ENCODE assay signal across 8 mouse cellular contexts in the genomic region with DNA sequence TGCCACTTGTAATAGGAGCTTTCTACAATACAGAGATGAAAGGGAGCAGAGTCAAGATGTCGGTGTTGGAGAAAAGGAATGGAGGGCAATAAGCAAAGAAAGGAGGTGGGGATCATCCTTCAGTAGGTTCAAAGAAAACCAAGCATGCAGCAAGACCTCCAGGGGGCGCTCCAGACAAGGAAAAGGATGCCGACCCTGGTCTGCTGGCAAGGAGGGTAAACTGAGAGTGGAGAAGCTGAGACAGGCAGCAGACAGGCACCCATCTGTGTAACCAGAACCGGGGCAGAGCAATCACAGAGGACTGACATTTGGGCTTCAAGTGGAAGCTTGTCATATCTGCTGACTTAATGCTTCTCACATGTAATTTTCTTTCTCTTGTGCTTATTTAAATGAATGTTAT. TPM values are rescaled to one million over a fixed set of nuclear protein-coding genes. Genes with fewer than 3 reads are reported as not detected.
DNase-seq lines count a peak whose midpoint lies in the region; ATAC-seq and TF ChIP-seq lines count a peak whose summit lies in the region.

No protein-coding gene starts in this region.

- 8% methylated on average over 4 of the region's 4 CpGs for WGBS in embryonic facial prominence, embryonic 10.5 days
- WGBS in limb, embryonic 14.5 days, result 0% methylated on average over 4 of the region's 4 CpGs

- DNase-seq in layer of hippocampus, adult 11-12 months (ENCODE audit: low spot score), result peak; percentile 54
- no peak for DNase-seq in layer of hippocampus, adult 9-10 months (ENCODE audit: low spot score)
- peak; percentile 74 for DNase-seq in adrenal gland, adult 2 months
- peak; percentile 83 for DNase-seq in embryonic facial prominence, embryonic 10.5 days (ENCODE audit: low spot score)
- DNase-seq in heart, postnatal 36 days, result peak; percentile 11 to 38
- peak; percentile 54 for DNase-seq in limb, embryonic 14.5 days (ENCODE audit: low spot score)
- DNase-seq in right cerebral cortex, adult 18-20 months, result peak; percentile 32

- H3K27me3 ChIP-seq in embryonic facial prominence, embryonic 10.5 days (replicated peaks; ENCODE audit: low read depth, poor library complexity, severe bottlenecking), result no peaks in the 10 kb centered on the region
- H3K27me3 ChIP-seq in limb, embryonic 14.5 days (ENCODE audit: control insufficient read depth, insufficient read depth, low read length), result no peaks in the 10 kb centered on the region

- ATAC-seq in limb, embryonic 14.5 days (ENCODE audit: low FRiP score, low read depth), result no peak
- ATAC-seq in activated CD4-positive, CD25-positive, alpha-beta regulatory T cell, adult 4 months, result no peak

- no peak for TF ChIP-seq POLR2A in limb, embryonic 14.5 days (IDR thresholded peaks at IDR 0.05; ENCODE audit: borderline replicate concordance, extremely low read depth, insufficient read depth, insufficient read length)

- no peak overlapping the region for H3K9ac ChIP-seq in limb, embryonic 14.5 days (ENCODE audit: low read depth, low read length, severe bottlenecking)

- H3K4me3 ChIP-seq in embryonic facial prominence, embryonic 10.5 days, result no peak overlapping the region
- no peak overlapping the region for H3K4me3 ChIP-seq in limb, embryonic 14.5 days (replicated peaks; ENCODE audit: low read length)

- H3K27ac ChIP-seq in embryonic facial prominence, embryonic 10.5 days (replicated peaks), result no peak overlapping the region
- H3K27ac ChIP-seq in limb, embryonic 14.5 days (replicated peaks; ENCODE audit: low read depth, low read length), result no peak overlapping the region

- H3K4me1 ChIP-seq in embryonic facial prominence, embryonic 10.5 days, result no peaks in the 10 kb centered on the region
- H3K4me1 ChIP-seq in limb, embryonic 14.5 days (ENCODE audit: control insufficient read depth, insufficient read depth, low read length), result no peaks in the 10 kb centered on the region

- H3K36me3 ChIP-seq in embryonic facial prominence, embryonic 10.5 days (replicated peaks), result no peaks in the 10 kb centered on the region
- no peaks in the 10 kb centered on the region for H3K36me3 ChIP-seq in limb, embryonic 14.5 days (ENCODE audit: control insufficient read depth, insufficient read depth, low read length)

- H3K9me3 ChIP-seq in embryonic facial prominence, embryonic 10.5 days, result no peaks in the 10 kb centered on the region
- no peaks in the 10 kb centered on the region for H3K9me3 ChIP-seq in limb, embryonic 14.5 days (ENCODE audit: control insufficient read depth, low read length)

- intact Hi-C loops in heart, postnatal 36 days (cut with DNase I), result loop anchor here (5.0 kb wide), 1 partner anchor 62 kb away; no protein-coding TSS in a partner anchor

- H3K4me2 ChIP-seq in limb, embryonic 14.5 days (replicated peaks; ENCODE audit: low read depth, low read length, severe bottlenecking), result no peak overlapping the region

RNA-seq across cellular contexts. Expression of gene Hao2, which starts 22.6 kb away (rescaled TPM):
- total RNA-seq in adrenal gland, adult 2 months (2021), result 100 to 1,000 TPM; 211 to 479 TPM
- polyA plus RNA-seq in adrenal gland, adult 2 months (2012; rRNA removed), result 8.8 and 10.9 TPM in 2 replicates
- polyA plus RNA-seq in embryonic facial prominence, embryonic 10.5 days (2016; fragmentation: Nextera tagmentation; extraction: Ambion mirVana), result not detected in 2 replicates
- not detected for total RNA-seq in heart, postnatal 36 days (2021)
- polyA plus RNA-seq in limb, embryonic 14.5 days (2012; rRNA removed), result 0.03 and 0.04 TPM in 2 replicates
- 0.11 TPM in 1 of 2 replicates, not detected in the other for polyA plus RNA-seq in limb, embryonic 14.5 days (2014; fragmentation: Nextera tagmentation; extraction: Ambion mirVana)
- polyA plus RNA-seq in activated CD4-positive, CD25-positive, alpha-beta regulatory T cell, adult 4 months (2017; shearing (Covaris generic)), result not detected

RNA-seq across cellular contexts. Expression of gene Hsd3b1, which starts 56.1 kb away (rescaled TPM):
- over 10,000 TPM; 12,384 to 13,319 TPM for total RNA-seq in adrenal gland, adult 2 months (2021)
- 2,936 and 3,465 TPM in 2 replicates for polyA plus RNA-seq in adrenal gland, adult 2 months (2012; rRNA removed)
- polyA plus RNA-seq in embryonic facial prominence, embryonic 10.5 days (2016; fragmentation: Nextera tagmentation; extraction: Ambion mirVana), result 0.22 TPM in 1 of 2 replicates, not detected in the other
- not detected for total RNA-seq in heart, postnatal 36 days (2021)
- polyA plus RNA-seq in limb, embryonic 14.5 days (2012; rRNA removed), result 0.04 and 0.12 TPM in 2 replicates
- not detected in 2 replicates for polyA plus RNA-seq in limb, embryonic 14.5 days (2014; fragmentation: Nextera tagmentation; extraction: Ambion mirVana)
- not detected for polyA plus RNA-seq in activated CD4-positive, CD25-positive, alpha-beta regulatory T cell, adult 4 months (2017; shearing (Covaris generic))

Comparison
In these comparisons a context has a peak if more than half of its experiments do, and no peak if none do; other contexts are left out.
1. RNA of gene Hsd3b1, which starts 56.1 kb away (polyA plus RNA-seq): 2,936 to 3,465 TPM in adrenal gland, adult 2 months; 0.22 TPM in embryonic facial prominence, embryonic 10.5 days, 0.04 to 0.12 TPM in limb, embryonic 14.5 days and not detected in activated CD4-positive, CD25-positive, alpha-beta regulatory T cell, adult 4 months; every median in the first group is over 1,000 times any median in the second.